Mouse (Mus musculus) midbrain, postnatal 0 days (tissue): ENCODE data around the gene Cmtm3. TPM values are rescaled to one million over a fixed set of nuclear protein-coding genes. Genes with fewer than 3 reads are reported as not detected.

Experiments
- ATAC-seq: fragments of 200-750 bp; cut with Nextera tagmentation; 2 replicates; pipeline ENCODE4 v1.8.0; 2017; ENCODE audit warnings: moderate number of reproducible peaks, mild to moderate bottlenecking, moderate TSS enrichment, moderate library complexity; ENCODE audit not compliant: low FRiP score
- DNase-seq: peaks from one replicate; pipeline ENCODE4 v3.0.0-alpha.2; 2015; ENCODE audit warnings: low spot score
- H3K27ac ChIP-seq: fragments of 300-500 bp; sonication (generic); 2 replicates; pipeline ENCODE4 v1.5.1; 2014; ENCODE audit warnings: low read depth, mild to moderate bottlenecking, low read length, mixed read lengths
- H3K27me3 ChIP-seq: fragments of 300-500 bp; sonication (generic); 2 replicates; pipeline ENCODE4 v1.6.1; 2014; ENCODE audit warnings: low read length, control low read depth, mixed read lengths; ENCODE audit not compliant: insufficient read depth
- H3K36me3 ChIP-seq: fragments of 300-500 bp; sonication (generic); 2 replicates; pipeline ENCODE4 v1.6.1; 2014; ENCODE audit warnings: low read length, control low read depth, mixed read lengths; ENCODE audit not compliant: insufficient read depth
- H3K4me1 ChIP-seq: fragments of 300-500 bp; sonication (generic); 2 replicates; pipeline ENCODE4 v1.6.1; 2014; ENCODE audit warnings: mild to moderate bottlenecking, control low read depth, antibody characterized with exemption, low read length, mixed read lengths; ENCODE audit not compliant: insufficient read depth
- H3K4me2 ChIP-seq: fragments of 300-500 bp; sonication (generic); 2 replicates; pipeline ENCODE4 v1.6.1; 2014; ENCODE audit warnings: low read depth, mild to moderate bottlenecking, low read length, mixed read lengths; ENCODE audit not compliant: poor library complexity, severe bottlenecking
- H3K4me3 ChIP-seq: fragments of 300-500 bp; sonication (generic); 2 replicates; pipeline ENCODE4 v1.5.1; 2014; ENCODE audit warnings: low read depth, mild to moderate bottlenecking, low read length, moderate library complexity
- H3K9ac ChIP-seq: fragments of 300-500 bp; sonication (generic); replicated peaks from 2 replicates; pipeline ENCODE4 v1.6.1; 2014; ENCODE audit warnings: mild to moderate bottlenecking, low read length, moderate library complexity, mixed read lengths; ENCODE audit not compliant: poor library complexity, severe bottlenecking
- H3K9me3 ChIP-seq: fragments of 300-500 bp; sonication (generic); 2 replicates; pipeline ENCODE4 v1.6.1; 2016; ENCODE audit warnings: low read length, control low read depth
- CTCF ChIP-seq: IDR thresholded peaks from 2 replicates; pipeline ENCODE4 v1.5.1; 2016; ENCODE audit warnings: antibody characterized with exemption, mild to moderate bottlenecking
- WGBS: fragments of 180-500 bp; shearing (Covaris S2); extraction: QIAGEN DNeasy Blood & Tissue Kit; methylation state at CpG from one replicate; pipeline ENCODE4 v1.1.7; 2014; 5-methylcytosine and 5-hydroxymethylcytosine counted together
- polyA plus RNA-seq: library from polyadenylated mRNA; unstranded; fragments of >200 nt; fragmentation: Nextera tagmentation; extraction: Ambion mirVana; gene quantifications from 2 replicates; pipeline ENCODE4 v1.2.1, GENCODE M21; 2015
- total RNA-seq: library from RNA; depleted of rRNA; stranded (reverse); fragments of >200 nt; gene quantifications from 2 replicates; pipeline ENCODE4 v1.2.3, GENCODE M21; 2014

Cmtm3 gene
- total and polyA plus RNA-seq, 2 experiments from 2014 or later = 26.0 to 32.1 TPM

DNA sequence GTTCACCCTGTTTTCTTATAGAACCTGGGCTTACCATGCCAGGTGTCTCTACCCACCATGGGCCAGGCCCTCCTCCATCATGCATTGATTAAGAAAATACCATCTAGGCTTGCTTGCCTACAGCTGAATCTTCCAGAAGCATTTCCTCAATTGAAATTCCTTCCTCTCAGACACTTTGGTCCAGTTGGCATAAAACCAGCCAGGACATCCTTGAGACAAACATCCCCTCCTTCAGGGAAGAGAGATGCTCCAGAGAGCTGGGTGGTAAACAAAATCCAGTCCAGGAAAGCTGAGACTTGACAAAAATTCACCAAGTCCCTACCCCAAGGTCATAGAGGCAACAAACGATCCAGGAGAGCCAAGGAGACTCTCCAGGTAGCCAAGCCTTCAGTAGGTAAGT, 5.0 kb upstream of the Cmtm3 start:
- Histone ChIP-seq H3K27ac (no peak overlapping the region), H3K9me3 (no peaks in the 10 kb centered on the region), H3K4me2 (no peak overlapping the region), H3K4me1 (no peaks in the 10 kb centered on the region), H3K27me3 (no peaks in the 10 kb centered on the region), H3K4me3 (no peak overlapping the region), H3K9ac (no peak overlapping the region), H3K36me3 (no peaks in the 10 kb centered on the region)
- TF ChIP-seq CTCF = no peak
- 60% methylated on average over 1 of the region's 1 CpGs for WGBS
- DNase-seq (no peak), ATAC-seq (no peak)

DNA sequence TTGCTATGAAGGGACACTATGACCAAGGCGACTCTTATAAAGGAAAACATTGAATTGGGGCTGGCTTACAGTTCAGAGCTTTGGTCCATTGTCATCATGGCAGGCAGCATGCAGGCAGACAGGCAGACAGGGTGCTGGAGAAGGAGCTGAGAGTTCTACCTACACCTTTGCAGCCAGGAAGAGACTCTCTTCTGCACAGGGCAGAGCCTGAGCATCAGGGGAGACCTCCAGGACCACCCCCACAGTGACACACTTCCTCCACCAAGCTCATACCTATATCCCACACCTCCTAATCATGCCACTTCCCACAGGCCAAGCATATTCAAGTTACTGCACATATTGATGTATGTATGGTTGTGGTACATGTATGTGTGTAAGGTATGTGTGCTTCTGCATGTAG, 2.4 kb upstream of the Cmtm3 start:
- H3K27ac ChIP-seq = no peak overlapping the region
- no peak overlapping the region for H3K9ac ChIP-seq
- H3K4me3 ChIP-seq = no peak overlapping the region
- H3K9me3 ChIP-seq = no peaks in the 10 kb centered on the region
- DNase-seq (no peak), ATAC-seq (no peak)
- H3K4me1 ChIP-seq = no peaks in the 10 kb centered on the region
- H3K36me3 ChIP-seq = no peaks in the 10 kb centered on the region
- 84% methylated on average over 1 of the region's 1 CpGs for WGBS
- TF ChIP-seq CTCF = no peak
- H3K27me3 ChIP-seq = no peaks in the 10 kb centered on the region
- H3K4me2 ChIP-seq = no peak overlapping the region

DNA sequence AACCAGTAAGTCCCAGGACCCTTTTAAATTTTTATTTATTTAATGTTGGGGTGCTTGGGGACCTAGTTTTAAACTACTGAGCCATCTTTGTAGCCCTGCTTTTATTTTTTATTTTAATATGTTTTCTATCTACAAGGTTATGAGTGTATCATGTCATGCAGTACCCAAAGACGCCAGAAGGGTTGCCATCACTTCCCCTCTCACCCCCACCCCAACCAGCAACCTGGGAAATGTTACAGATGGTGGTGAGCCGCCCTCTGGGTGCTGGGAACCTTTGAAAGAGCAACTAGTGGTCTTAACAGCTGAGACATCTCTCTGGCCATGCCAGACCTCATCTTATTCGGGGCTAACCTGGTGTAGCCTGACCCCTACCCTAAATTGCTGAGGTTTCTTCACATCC, 1.3 kb upstream of the Cmtm3 start:
- H3K9me3 ChIP-seq = no peaks in the 10 kb centered on the region
- WGBS = 56% methylated on average over 3 of the region's 3 CpGs
- H3K4me3 ChIP-seq = no peak overlapping the region
- no peaks in the 10 kb centered on the region for H3K27me3 ChIP-seq
- DNase-seq = no peak
- no peak overlapping the region for H3K4me2 ChIP-seq
- ATAC-seq = no peak
- H3K27ac ChIP-seq = no peak overlapping the region
- H3K36me3 ChIP-seq = no peaks in the 10 kb centered on the region
- H3K4me1 ChIP-seq = no peaks in the 10 kb centered on the region
- no peak; the same call in 1 of the 2 replicates for TF ChIP-seq CTCF
- no peak overlapping the region for H3K9ac ChIP-seq

- 2% methylated on average over 6 of the region's 6 CpGs for WGBS
- Histone ChIP-seq H3K36me3 (0 out of 2 replicates have a peak, but pooled peaks cover 2% of the 10 kb centered on the region), H3K27me3 (no peaks in the 10 kb centered on the region), H3K4me2 (peak overlapping the region; percentile 89), H3K9me3 (no peaks in the 10 kb centered on the region), H3K4me3 (peak overlapping the region; percentile 59), H3K4me1 (no peaks in the 10 kb centered on the region), H3K9ac (peak overlapping the region; percentile 63), H3K27ac (peak overlapping the region; percentile 12; the same call in 1 of the 2 replicates)
- no peak for TF ChIP-seq CTCF
- DNase-seq (no peak), ATAC-seq (no peak)
These were observed 698 bp downstream of the Cmtm3 start for GRCm38 (mm10) chr8:104339983-104340232.

GRCm38 (mm10) chr8:104340233-104341105, 1.3 kb downstream of the Cmtm3 start:
- Histone ChIP-seq H3K27me3 (no peaks in the 10 kb centered on the region), H3K4me2 (peak overlapping the region; percentile 89), H3K4me3 (peak overlapping the region; percentile 59), H3K4me1 (no peaks in the 10 kb centered on the region), H3K27ac (peak overlapping the region; percentile 48), H3K36me3 (0 out of 2 replicates have a peak, but pooled peaks cover 2% of the 10 kb centered on the region), H3K9ac (peak overlapping the region; percentile 63), H3K9me3 (no peaks in the 10 kb centered on the region)
- DNase-seq = peak; percentile 73
- WGBS = under 1% methylated on average over 52 of the region's 54 CpGs
- TF ChIP-seq CTCF = peak; percentile 70
- peak; percentile 68 for ATAC-seq

- Histone ChIP-seq H3K9me3 (no peaks in the 10 kb centered on the region), H3K36me3 (0 out of 2 replicates have a peak, but pooled peaks cover 2% of the 10 kb centered on the region), H3K27me3 (no peaks in the 10 kb centered on the region), H3K4me1 (no peaks in the 10 kb centered on the region), H3K9ac (peak overlapping the region; percentile 63), H3K4me3 (peak overlapping the region; percentile 59), H3K27ac (peak overlapping the region; percentile 48), H3K4me2 (peak overlapping the region; percentile 89)
- 0% methylated on average over 22 of the region's 24 CpGs for WGBS
- ATAC-seq (peak; percentile 67), DNase-seq (peak; percentile 83)
- TF ChIP-seq CTCF = no peak
These were observed 1.9 kb downstream of the Cmtm3 start for GRCm38 (mm10) chr8:104341106-104341561.
